9 mouse cellular contexts compared by ENCODE assay signal in genomic region chr12:99220333-99220732, GRCm38 (mm10).
DNase-seq lines count a peak whose midpoint lies in the region; ATAC-seq and TF ChIP-seq lines count a peak whose summit lies in the region.
"Had no signal": no experiment of that assay in that cellular context is flagged by ENCODE, and none has a peak within 500 bp of the region (broad histone marks: within the 10 kb centered on the region; RNA-seq: fewer than 3 reads in every experiment).

No protein-coding gene starts in this region.

- intact Hi-C loops in gastrocnemius, adult 2 months (cut with DNase I) = no loop called here

- no peak for TF ChIP-seq CTCF in gastrocnemius, adult 2 months (IDR thresholded peaks at IDR 0.05)

- H3K27me3 ChIP-seq in forebrain, embryonic 10.5 days (ENCODE audit: poor library complexity, severe bottlenecking) = peaks cover 7% of the 10 kb centered on the region; the same call in 1 of the 2 replicates
- H3K27me3 ChIP-seq in kidney, embryonic 16.5 days (ENCODE audit: insufficient read depth, low read length) = no peaks in the 10 kb centered on the region
- H3K27me3 ChIP-seq: CH12.LX had no signal

- 0 out of 2 replicates have a peak, but pooled peaks cover 10% of the 10 kb centered on the region for H3K36me3 ChIP-seq in forebrain, embryonic 10.5 days (replicated peaks)
- no peaks in the 10 kb centered on the region for H3K36me3 ChIP-seq in kidney, embryonic 16.5 days (ENCODE audit: insufficient read depth, low read length)

- 5% methylated on average over 8 of the region's 8 CpGs for WGBS in forebrain, embryonic 10.5 days
- 34% methylated on average over 8 of the region's 8 CpGs for WGBS in kidney, embryonic 16.5 days

- ATAC-seq in kidney, embryonic 16.5 days (ENCODE audit: low FRiP score, low TSS enrichment) = no peak

- no peak overlapping the region for H3K9ac ChIP-seq in kidney, embryonic 16.5 days (replicated peaks; ENCODE audit: low read length)

- peaks cover 96% of the 10 kb centered on the region for H3K4me1 ChIP-seq in forebrain, embryonic 10.5 days
- H3K4me1 ChIP-seq in kidney, embryonic 16.5 days (ENCODE audit: insufficient read depth, low read length) = peaks cover 21% of the 10 kb centered on the region

- DNase-seq in gastrocnemius, adult 2 months = peak; percentile 68
- DNase-seq in gastrocnemius, postnatal 4 days (ENCODE audit: low spot score in 2 of 2) = no peak
- DNase-seq in forebrain, embryonic 10.5 days (ENCODE audit: extremely low spot score, low spot score) = peak; percentile 95
- peak; percentile 50 to 54 for DNase-seq in layer of hippocampus, postnatal 36 days
- DNase-seq in retina, embryonic 14.5 days (ENCODE audit: low spot score) = peak; percentile 97
- no peak for DNase-seq in spleen, postnatal 36 days (ENCODE audit: low spot score in 2 of 2)
- no peak for DNase-seq in thymus, postnatal 4 days

- no peak overlapping the region; the same call in 1 of the 2 replicates for H3K4me3 ChIP-seq in gastrocnemius, adult 2 months
- H3K4me3 ChIP-seq in forebrain, embryonic 10.5 days = peak overlapping the region; percentile 29; the same call in 1 of the 2 replicates
- H3K4me3 ChIP-seq in kidney, embryonic 16.5 days (ENCODE audit: low read length) = no peak overlapping the region

- H3K27ac ChIP-seq in gastrocnemius, adult 2 months = peak overlapping the region; percentile 70; the same call in 1 of the 2 replicates
- peak overlapping the region; percentile 87 for H3K27ac ChIP-seq in forebrain, embryonic 10.5 days
- no peak overlapping the region for H3K27ac ChIP-seq in kidney, embryonic 16.5 days (ENCODE audit: low read length)

- no peak overlapping the region for H3K4me2 ChIP-seq in kidney, embryonic 16.5 days (replicated peaks; ENCODE audit: low read depth, low read length)

- no peaks in the 10 kb centered on the region for H3K9me3 ChIP-seq in forebrain, embryonic 10.5 days
- H3K9me3 ChIP-seq in kidney, embryonic 16.5 days (ENCODE audit: low read length) = no peaks in the 10 kb centered on the region

Comparison
In these comparisons a context has a peak if more than half of its experiments do, and no peak if none do; other contexts are left out.
1. DNase-seq: peak in gastrocnemius, adult 2 months (single experiment), forebrain, embryonic 10.5 days (single experiment), layer of hippocampus, postnatal 36 days (2 of 2) and retina, embryonic 14.5 days (single experiment); none in gastrocnemius, postnatal 4 days (0 of 2), spleen, postnatal 36 days (0 of 2) and thymus, postnatal 4 days (single experiment).